11 mouse cellular contexts compared by ENCODE assay signal in the genomic region with DNA sequence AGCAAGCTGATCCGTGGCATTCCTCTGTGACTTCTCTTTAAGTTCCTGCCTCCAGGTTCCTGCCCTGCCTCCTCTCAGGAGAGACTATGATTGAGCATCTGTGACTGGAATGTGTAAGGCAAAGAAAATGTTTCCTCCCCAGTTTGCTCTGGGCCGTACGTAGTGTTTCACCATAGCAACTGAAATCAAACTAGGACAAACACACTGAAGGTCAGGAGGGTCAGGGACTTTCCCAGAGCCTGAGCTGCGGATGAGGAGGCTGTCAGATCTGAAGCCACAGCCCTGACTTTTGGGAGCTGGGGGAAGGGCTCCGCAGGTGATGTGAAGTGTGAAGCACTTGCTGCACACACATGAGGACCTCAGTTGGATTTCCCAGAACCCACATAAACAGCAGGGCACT. TPM values are rescaled to one million over a fixed set of nuclear protein-coding genes. Genes with fewer than 3 reads are reported as not detected.
A peak's percentile ranks its signal among the peaks of the same experiment; 100 is the strongest.
DNase-seq lines count a peak whose midpoint lies in the region; ATAC-seq and TF ChIP-seq lines count a peak whose summit lies in the region.
"Had no signal": no experiment of that assay in that cellular context is flagged by ENCODE, and none has a peak within 500 bp of the region (broad histone marks: within the 10 kb centered on the region; RNA-seq: fewer than 3 reads in every experiment).

No protein-coding gene starts in this region.

- no peak for ATAC-seq in midbrain, embryonic 13.5 days
- ATAC-seq in liver, embryonic 13.5 days (ENCODE audit: low read depth) = peak; percentile 54

- H3K9ac ChIP-seq in midbrain, embryonic 13.5 days (replicated peaks) = no peak overlapping the region
- H3K9ac ChIP-seq in liver, embryonic 13.5 days = no peak overlapping the region
- H3K9ac ChIP-seq: lung, embryonic 15.5 days had no signal

- no peak overlapping the region for H3K4me2 ChIP-seq in midbrain, embryonic 13.5 days (replicated peaks)
- no peak overlapping the region for H3K4me2 ChIP-seq in liver, embryonic 13.5 days
- H3K4me2 ChIP-seq: lung, embryonic 15.5 days had no signal

- TF ChIP-seq POLR2A in thymus, adult 2 months (IDR thresholded peaks at IDR 0.05; ENCODE audit: control insufficient read depth, extremely low read depth, insufficient read depth, low read length, poor library complexity) = no peak

- no peak overlapping the region for H3K4me3 ChIP-seq in midbrain, embryonic 10.5 days
- no peak overlapping the region for H3K4me3 ChIP-seq in midbrain, embryonic 13.5 days (replicated peaks)
- H3K4me3 ChIP-seq in liver, embryonic 13.5 days (replicated peaks) = no peak overlapping the region
- H3K4me3 ChIP-seq in thymus, adult 2 months (ENCODE audit: control insufficient read depth, insufficient read depth, low read length) = no peak overlapping the region
- H3K4me3 ChIP-seq: lung, embryonic 15.5 days had no signal

- no peaks in the 10 kb centered on the region for H3K36me3 ChIP-seq in midbrain, embryonic 10.5 days
- no peaks in the 10 kb centered on the region for H3K36me3 ChIP-seq in midbrain, embryonic 13.5 days
- no peaks in the 10 kb centered on the region for H3K36me3 ChIP-seq in liver, embryonic 13.5 days
- H3K36me3 ChIP-seq in thymus, adult 2 months (ENCODE audit: control insufficient read depth, insufficient read depth, low read length) = no peaks in the 10 kb centered on the region
- H3K36me3 ChIP-seq: lung, embryonic 15.5 days had no signal

- no peaks in the 10 kb centered on the region for H3K9me3 ChIP-seq in midbrain, embryonic 10.5 days (replicated peaks)
- no peaks in the 10 kb centered on the region for H3K9me3 ChIP-seq in midbrain, embryonic 13.5 days
- no peaks in the 10 kb centered on the region for H3K9me3 ChIP-seq in liver, embryonic 13.5 days (replicated peaks)
- H3K9me3 ChIP-seq: lung, embryonic 15.5 days had no signal

- H3K4me1 ChIP-seq in midbrain, embryonic 10.5 days = peaks cover 62% of the 10 kb centered on the region
- H3K4me1 ChIP-seq in midbrain, embryonic 13.5 days (replicated peaks) = peaks cover 37% of the 10 kb centered on the region
- H3K4me1 ChIP-seq in liver, embryonic 13.5 days (replicated peaks) = peaks cover 31% of the 10 kb centered on the region
- H3K4me1 ChIP-seq in thymus, adult 2 months (replicated peaks; ENCODE audit: control insufficient read depth, insufficient read depth, low read length) = peaks cover 15% of the 10 kb centered on the region

- WGBS in midbrain, embryonic 10.5 days = 31% methylated on average over 5 of the region's 5 CpGs
- 34% methylated on average over 5 of the region's 5 CpGs for WGBS in midbrain, embryonic 13.5 days
- WGBS in liver, embryonic 13.5 days (ENCODE audit: insufficient replicate concordance) = 48% methylated on average over 5 of the region's 5 CpGs
- WGBS in thymus, adult 2 months = 88% methylated on average over 5 of the region's 5 CpGs

- TF ChIP-seq CTCF in thymus, adult 2 months (IDR thresholded peaks at IDR 0.05; ENCODE audit: borderline replicate concordance, control insufficient read depth, extremely low read depth, insufficient read depth, low read length, poor library complexity) = no peak

- DNase-seq in adrenal gland, adult (ENCODE audit: inconsistent age in 2 of 2, low spot score in 1 of 2) = peak; percentile 71 to 88
- DNase-seq in adrenal gland, postnatal 4 days (ENCODE audit: low spot score in 2 of 2) = no peak
- peak; percentile 46 for DNase-seq in midbrain, embryonic 10.5 days (ENCODE audit: low spot score)
- DNase-seq in liver, embryonic 13.5 days = no peak
- DNase-seq in layer of hippocampus, postnatal 25 days (ENCODE audit: extremely low spot score in 1 of 2, low spot score in 1 of 2) = no peak
- DNase-seq in left cerebral cortex, postnatal 10 days (ENCODE audit: extremely low spot score in 1 of 2, low spot score in 2 of 2) = no peak
- no peak for DNase-seq in thymus, adult 2 months
- DNase-seq: gastrocnemius, postnatal 10 days; right cerebral cortex, postnatal 4 days had no signal

- peak overlapping the region; percentile 38; the same call in 1 of the 2 replicates for H3K27ac ChIP-seq in midbrain, embryonic 10.5 days (replicated peaks)
- H3K27ac ChIP-seq in midbrain, embryonic 13.5 days = no peak overlapping the region
- H3K27ac ChIP-seq in liver, embryonic 13.5 days = no peak overlapping the region
- H3K27ac ChIP-seq in thymus, adult 2 months (ENCODE audit: control insufficient read depth, insufficient read depth, low read length) = no peak overlapping the region
- H3K27ac ChIP-seq: lung, embryonic 15.5 days had no signal

- intact Hi-C loops in left cerebral cortex, postnatal 10 days (cut with DNase I) = no loop called here

- H3K27me3 ChIP-seq in midbrain, embryonic 10.5 days (ENCODE audit: low read depth, poor library complexity, severe bottlenecking) = peaks cover 14% of the 10 kb centered on the region
- H3K27me3 ChIP-seq in midbrain, embryonic 13.5 days = no peaks in the 10 kb centered on the region
- no peaks in the 10 kb centered on the region for H3K27me3 ChIP-seq in liver, embryonic 13.5 days
- no peaks in the 10 kb centered on the region for H3K27me3 ChIP-seq in thymus, adult 2 months (ENCODE audit: control insufficient read depth, insufficient read depth, low read length)
- H3K27me3 ChIP-seq: lung, embryonic 15.5 days had no signal

RNA-seq across cellular contexts. Expression of a gene that starts 20.7 kb away (rescaled TPM):
- total RNA-seq in adrenal gland, postnatal 4 days (2021) = 10 to 100 TPM; 13.1 to 13.4 TPM
- polyA plus RNA-seq in midbrain, embryonic 10.5 days (2016; fragmentation: Nextera tagmentation; extraction: Ambion mirVana) = 79.8 and 108 TPM in 2 replicates
- polyA plus RNA-seq in midbrain, embryonic 13.5 days (2015; fragmentation: Nextera tagmentation; extraction: Ambion mirVana) = 97.0 and 97.3 TPM in 2 replicates
- 10.9 and 11.2 TPM in 2 replicates for polyA plus RNA-seq in liver, embryonic 13.5 days (2015; fragmentation: Nextera tagmentation; extraction: Ambion mirVana)
- 1 to 10 TPM; 7.7 to 8.5 TPM for total RNA-seq in layer of hippocampus, postnatal 25 days (2021)
- total RNA-seq in left cerebral cortex, postnatal 10 days (2021) = 1 to 10 TPM; 6.8 to 7.8 TPM
- 33.0 and 41.3 TPM in 2 replicates for polyA plus RNA-seq in thymus, adult 2 months (2012; rRNA removed)

RNA-seq across cellular contexts. Expression of a gene that starts 37.0 kb away (rescaled TPM):
- 1 to 10 TPM; 2.4 to 6.2 TPM for total RNA-seq in adrenal gland, postnatal 4 days (2021)
- polyA plus RNA-seq in midbrain, embryonic 10.5 days (2016; fragmentation: Nextera tagmentation; extraction: Ambion mirVana) = 0.81 and 0.87 TPM in 2 replicates
- polyA plus RNA-seq in midbrain, embryonic 13.5 days (2015; fragmentation: Nextera tagmentation; extraction: Ambion mirVana) = 0.55 and 0.99 TPM in 2 replicates
- 1.3 and 1.5 TPM in 2 replicates for polyA plus RNA-seq in liver, embryonic 13.5 days (2015; fragmentation: Nextera tagmentation; extraction: Ambion mirVana)
- 1 to 10 TPM; 2.6 TPM for total RNA-seq in layer of hippocampus, postnatal 25 days (2021)
- 1 to 10 TPM; 3.0 to 3.6 TPM for total RNA-seq in left cerebral cortex, postnatal 10 days (2021)
- polyA plus RNA-seq in thymus, adult 2 months (2012; rRNA removed) = 3.7 and 4.6 TPM in 2 replicates

RNA-seq across cellular contexts. Expression of a gene that starts 48.3 kb away (rescaled TPM):
- total RNA-seq in adrenal gland, postnatal 4 days (2021) = under 1 TPM; 0.48 to 0.62 TPM
- 0.06 and 0.32 TPM in 2 replicates for polyA plus RNA-seq in midbrain, embryonic 10.5 days (2016; fragmentation: Nextera tagmentation; extraction: Ambion mirVana)
- polyA plus RNA-seq in midbrain, embryonic 13.5 days (2015; fragmentation: Nextera tagmentation; extraction: Ambion mirVana) = 0.10 and 0.11 TPM in 2 replicates
- polyA plus RNA-seq in liver, embryonic 13.5 days (2015; fragmentation: Nextera tagmentation; extraction: Ambion mirVana) = 0.06 TPM in 1 of 2 replicates, not detected in the other
- under 1 TPM; 0.30 to 0.96 TPM for total RNA-seq in layer of hippocampus, postnatal 25 days (2021)
- under 1 TPM in 1 of 2 experiments, not detected in 1; 0.19 TPM for total RNA-seq in left cerebral cortex, postnatal 10 days (2021)
- polyA plus RNA-seq in thymus, adult 2 months (2012; rRNA removed) = 0.80 TPM in 2 replicates

Comparison
In these comparisons a context has a peak if more than half of its experiments do, and no peak if none do; other contexts are left out.
1. DNase-seq: peak in adrenal gland, adult (2 of 2) and midbrain, embryonic 10.5 days (single experiment); none in adrenal gland, postnatal 4 days (0 of 2), liver, embryonic 13.5 days (single experiment), layer of hippocampus, postnatal 25 days (0 of 2), left cerebral cortex, postnatal 10 days (0 of 2) and thymus, adult 2 months (single experiment).